Mouse (Mus musculus) forebrain, embryonic 12.5 days (tissue): Measurements from ENCODE around the gene Jpt1. TPM values are rescaled to one million over a fixed set of nuclear protein-coding genes. Genes with fewer than 3 reads are reported as not detected.
"Not testable (repeated sequence)": the region's sequence is repeated elsewhere in the genome, so short reads cannot be mapped to it uniquely, and the experiment has no call there.

Experiments
- ATAC-seq: fragments of 200-750 bp; cut with Nextera tagmentation; 2 replicates; pipeline ENCODE4 v1.8.0; 2017; ENCODE audit warnings: moderate TSS enrichment; ENCODE audit not compliant: low FRiP score
- H3K27ac ChIP-seq: fragments of 300-500 bp; sonication (generic); 2 replicates; pipeline ENCODE4 v1.5.1; 2016; ENCODE audit warnings: mild to moderate bottlenecking
- H3K27me3 ChIP-seq: fragments of 300-500 bp; sonication (generic); 2 replicates; pipeline ENCODE4 v1.6.1; 2016; ENCODE audit warnings: mild to moderate bottlenecking
- H3K36me3 ChIP-seq: fragments of 300-500 bp; sonication (generic); replicated peaks from 2 replicates; pipeline ENCODE4 v1.6.1; 2016; ENCODE audit warnings: mild to moderate bottlenecking
- H3K4me1 ChIP-seq: fragments of 300-500 bp; sonication (generic); 2 replicates; pipeline ENCODE4 v1.6.1; 2016
- H3K4me2 ChIP-seq: fragments of 300-500 bp; sonication (generic); 2 replicates; pipeline ENCODE4 v1.6.1; 2016; ENCODE audit warnings: mild to moderate bottlenecking, moderate library complexity
- H3K4me3 ChIP-seq: fragments of 300-500 bp; sonication (generic); replicated peaks from 2 replicates; pipeline ENCODE4 v1.5.1; 2016; ENCODE audit warnings: mild to moderate bottlenecking
- H3K9ac ChIP-seq: fragments of 300-500 bp; sonication (generic); 2 replicates; pipeline ENCODE4 v1.6.1; 2016; ENCODE audit warnings: mild to moderate bottlenecking
- H3K9me3 ChIP-seq: fragments of 300-500 bp; sonication (generic); 2 replicates; pipeline ENCODE4 v1.6.1; 2016
- WGBS: fragments of 180-500 bp; shearing (Covaris S2); methylation state at CpG from one replicate; pipeline ENCODE4 v1.1.7; 2016; 5-methylcytosine and 5-hydroxymethylcytosine counted together
- polyA plus RNA-seq: library from polyadenylated mRNA; unstranded; fragments of >200 nt; fragmentation: Nextera tagmentation; extraction: Ambion mirVana; gene quantifications from 2 replicates; pipeline ENCODE4 v1.2.1, GENCODE M21; 2016

The Jpt1 gene
- polyA plus RNA-seq, 1 experiment from 2014 or later, result 1,151 TPM

GRCm38 (mm10) chr11:115462243-115462891, 51.8 kb downstream of the Jpt1 start, which contains the start of gene Slc16a5:
Slc16a5 (plus strand) TSS chr11:115462474.
- H3K9ac ChIP-seq, result no peak within 1 kb of the TSS
- peaks cover 11% of the 10 kb centered on the region; the same call in 1 of the 2 replicates for H3K4me1 ChIP-seq
- WGBS, result 82% methylated on average over 16 of the region's 16 CpGs
- no peaks in the 10 kb centered on the region for H3K27me3 ChIP-seq
- no peaks in the 10 kb centered on the region for H3K36me3 ChIP-seq
- ATAC-seq, result no peak
- no peak within 1 kb of the TSS for H3K4me2 ChIP-seq
- H3K9me3 ChIP-seq, result no peaks in the 10 kb centered on the region
- no peak within 1 kb of the TSS for H3K4me3 ChIP-seq
- H3K27ac ChIP-seq, result no peak within 1 kb of the TSS

GRCm38 (mm10) chr11:115461846-115462242, 52.3 kb downstream of the Jpt1 start:
- Histone ChIP-seq H3K4me2 (no peak overlapping the region), H3K27ac (no peak overlapping the region), H3K27me3 (no peaks in the 10 kb centered on the region), H3K9ac (no peak overlapping the region), H3K4me1 (peaks cover 10% of the 10 kb centered on the region; the same call in 1 of the 2 replicates), H3K36me3 (no peaks in the 10 kb centered on the region), H3K4me3 (no peak overlapping the region), H3K9me3 (no peaks in the 10 kb centered on the region)
- no peak for ATAC-seq
- WGBS, result 76% methylated on average over 5 of the region's 5 CpGs

- Histone ChIP-seq H3K36me3 (no peaks in the 10 kb centered on the region), H3K9ac (no peak overlapping the region), H3K4me1 (peaks cover 10% of the 10 kb centered on the region; the same call in 1 of the 2 replicates), H3K4me2 (no peak overlapping the region), H3K27me3 (no peaks in the 10 kb centered on the region), H3K9me3 (no peaks in the 10 kb centered on the region), H3K27ac (no peak overlapping the region), H3K4me3 (no peak overlapping the region)
- WGBS, result 16% methylated on average over 8 of the region's 8 CpGs
- no peak for ATAC-seq
These were observed 53.2 kb downstream of the Jpt1 start for GRCm38 (mm10) chr11:115460976-115461375.

DNA sequence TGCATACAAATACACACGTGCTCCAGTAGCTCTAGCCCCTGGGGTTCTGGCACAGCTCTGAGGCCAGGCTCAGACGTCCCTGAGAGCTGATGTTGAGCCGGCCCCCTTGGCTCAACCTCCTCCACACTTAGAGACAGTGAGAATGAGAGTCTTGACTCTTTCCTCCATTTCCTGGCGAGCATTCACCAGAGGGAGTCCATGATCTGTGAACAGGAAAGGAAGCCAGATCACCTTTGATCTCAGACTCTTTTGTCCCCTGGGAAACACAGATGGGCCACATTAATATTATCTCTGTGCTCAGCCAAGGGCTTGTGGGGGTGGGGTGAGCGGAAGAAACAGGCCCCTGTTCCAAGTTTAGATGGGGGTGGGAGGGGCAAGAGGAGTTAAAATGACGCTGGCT, 56.8 kb downstream of the Jpt1 start:
- Histone ChIP-seq H3K4me2 (no peak overlapping the region), H3K27me3 (no peaks in the 10 kb centered on the region), H3K27ac (no peak overlapping the region), H3K4me1 (peaks cover 8% of the 10 kb centered on the region; the same call in 1 of the 2 replicates), H3K36me3 (no peaks in the 10 kb centered on the region), H3K4me3 (no peak overlapping the region), H3K9me3 (peaks cover 4% of the 10 kb centered on the region; the same call in 1 of the 2 replicates), H3K9ac (no peak overlapping the region)
- ATAC-seq, result no peak
- 46% methylated on average over 6 of the region's 6 CpGs for WGBS

DNA sequence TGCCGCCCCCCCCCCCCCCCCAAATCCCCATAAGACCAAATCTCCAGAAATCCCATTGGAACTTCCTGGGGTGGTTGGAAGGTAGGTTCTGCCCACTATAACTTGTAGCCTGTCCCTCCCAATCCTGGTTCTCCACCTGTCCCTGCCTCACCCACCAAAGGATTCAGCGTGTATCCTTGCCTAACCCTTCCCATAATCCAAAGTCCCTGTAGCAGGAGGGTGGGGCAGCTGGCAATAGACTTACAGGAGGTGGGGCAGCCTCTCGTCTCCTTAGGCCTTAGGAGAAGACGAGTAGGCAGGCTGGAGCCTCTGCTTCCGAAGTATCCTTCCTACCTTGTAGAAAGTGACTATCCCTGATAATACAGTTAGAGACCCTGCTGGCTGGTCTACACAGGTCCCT, 58.0 kb downstream of the Jpt1 start:
- Histone ChIP-seq H3K9me3 (peaks cover 4% of the 10 kb centered on the region; the same call in 1 of the 2 replicates), H3K9ac (no peak overlapping the region), H3K4me3 (no peak overlapping the region), H3K4me1 (peaks cover 6% of the 10 kb centered on the region; the same call in 1 of the 2 replicates), H3K4me2 (no peak overlapping the region), H3K27me3 (no peaks in the 10 kb centered on the region), H3K27ac (no peak overlapping the region), H3K36me3 (no peaks in the 10 kb centered on the region)
- 89% methylated on average over 5 of the region's 5 CpGs for WGBS
- ATAC-seq, result no peak

DNA sequence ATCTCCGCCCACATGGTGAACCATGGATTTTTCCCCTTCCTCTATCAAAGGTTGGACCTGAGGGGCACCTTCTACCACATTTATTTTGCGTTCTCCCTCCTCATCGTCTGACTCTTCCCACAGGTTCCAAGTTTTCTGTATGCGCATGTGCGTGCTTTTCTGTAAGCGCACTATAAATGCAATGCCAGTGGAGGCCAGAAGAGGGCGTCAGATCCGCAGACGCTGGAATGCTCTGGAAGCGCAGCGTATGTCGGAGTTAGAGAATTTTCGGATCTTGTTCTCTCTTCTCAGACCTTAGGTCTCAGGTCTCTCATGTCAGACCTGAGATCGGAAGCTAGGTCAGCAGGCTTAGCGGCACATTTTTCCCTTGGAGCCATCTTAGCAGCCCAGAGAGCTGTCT, 58.6 kb downstream of the Jpt1 start:
- H3K4me2 ChIP-seq, result no peak overlapping the region
- no peak for ATAC-seq
- H3K36me3 ChIP-seq, result no peaks in the 10 kb centered on the region
- H3K9me3 ChIP-seq, result peaks cover 4% of the 10 kb centered on the region; the same call in 1 of the 2 replicates
- 85% methylated on average over 15 of the region's 15 CpGs for WGBS
- H3K4me3 ChIP-seq, result no peak overlapping the region
- no peak overlapping the region for H3K27ac ChIP-seq
- peaks cover 6% of the 10 kb centered on the region; the same call in 1 of the 2 replicates for H3K4me1 ChIP-seq
- H3K27me3 ChIP-seq, result no peaks in the 10 kb centered on the region
- H3K9ac ChIP-seq, result no peak overlapping the region

GRCm38 (mm10) chr11:115454822-115455221, 59.4 kb downstream of the Jpt1 start:
- not testable (repeated sequence) for H3K4me2 ChIP-seq, H3K27ac ChIP-seq, H3K36me3 ChIP-seq, H3K9ac ChIP-seq, H3K4me3 ChIP-seq, H3K4me1 ChIP-seq, H3K9me3 ChIP-seq, H3K27me3 ChIP-seq, ATAC-seq
- 82% methylated on average over 6 of the region's 6 CpGs for WGBS

- no peak overlapping the region for H3K9ac ChIP-seq
- peaks cover 9% of the 10 kb centered on the region for H3K4me1 ChIP-seq
- no peaks in the 10 kb centered on the region for H3K36me3 ChIP-seq
- no peak overlapping the region for H3K4me2 ChIP-seq
- WGBS, result 63% methylated on average over 4 of the region's 4 CpGs
- H3K27ac ChIP-seq, result no peak overlapping the region
- H3K9me3 ChIP-seq, result peaks cover 4% of the 10 kb centered on the region; the same call in 1 of the 2 replicates
- H3K4me3 ChIP-seq, result no peak overlapping the region
- no peak for ATAC-seq
- H3K27me3 ChIP-seq, result no peaks in the 10 kb centered on the region
These were observed 60.9 kb downstream of the Jpt1 start for GRCm38 (mm10) chr11:115453306-115453705.

- no peak overlapping the region for H3K9ac ChIP-seq
- H3K27me3 ChIP-seq, result no peaks in the 10 kb centered on the region
- H3K9me3 ChIP-seq, result peaks cover 4% of the 10 kb centered on the region; the same call in 1 of the 2 replicates
- 85% methylated on average over 7 of the region's 7 CpGs for WGBS
- H3K4me1 ChIP-seq, result peaks cover 4% of the 10 kb centered on the region
- no peak overlapping the region for H3K4me3 ChIP-seq
- H3K36me3 ChIP-seq, result no peaks in the 10 kb centered on the region
- ATAC-seq, result no peak
- no peak overlapping the region for H3K27ac ChIP-seq
- H3K4me2 ChIP-seq, result no peak overlapping the region
These were observed 61.8 kb downstream of the Jpt1 start for GRCm38 (mm10) chr11:115452281-115452860.

DNA sequence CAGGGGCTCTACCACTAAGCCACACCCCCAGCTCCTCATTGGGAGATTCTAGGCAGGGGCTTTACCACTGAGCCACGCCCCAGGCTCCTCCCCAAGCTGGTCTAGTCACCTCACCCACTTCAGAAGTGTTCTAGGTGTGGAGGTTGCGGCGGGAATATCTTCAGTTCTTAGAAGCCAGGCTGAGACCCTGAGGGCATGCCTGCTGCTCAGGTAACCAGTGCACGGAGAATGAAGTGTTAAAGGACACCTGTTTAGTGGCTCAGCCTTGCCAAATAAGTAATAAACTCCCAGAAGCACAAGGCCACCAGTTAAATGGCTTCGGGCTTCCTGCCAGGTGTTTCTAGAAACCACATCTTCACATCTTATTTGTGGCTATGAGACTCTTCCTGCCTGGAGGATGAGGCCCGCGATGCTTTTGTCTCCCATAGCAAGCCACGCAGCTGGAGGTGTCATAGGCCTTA, 62.4 kb downstream of the Jpt1 start:
- Histone ChIP-seq H3K4me2 (no peak overlapping the region), H3K27ac (no peak overlapping the region), H3K27me3 (no peaks in the 10 kb centered on the region), H3K36me3 (no peaks in the 10 kb centered on the region), H3K4me3 (no peak overlapping the region), H3K4me1 (peaks cover 3% of the 10 kb centered on the region; the same call in 1 of the 2 replicates), H3K9me3 (peaks cover 4% of the 10 kb centered on the region; the same call in 1 of the 2 replicates), H3K9ac (no peak overlapping the region)
- WGBS, result 91% methylated on average over 8 of the region's 8 CpGs
- ATAC-seq, result no peak

- H3K4me2 ChIP-seq, result no peak overlapping the region
- H3K4me1 ChIP-seq, result peaks cover 3% of the 10 kb centered on the region; the same call in 1 of the 2 replicates
- 90% methylated on average over 7 of the region's 7 CpGs for whole genome bisulfite sequencing
- H3K4me3 ChIP-seq, result no peak overlapping the region
- H3K9me3 ChIP-seq, result peaks cover 2% of the 10 kb centered on the region; the same call in 1 of the 2 replicates
- H3K27ac ChIP-seq, result no peak overlapping the region
- no peaks in the 10 kb centered on the region for H3K36me3 ChIP-seq
- H3K9ac ChIP-seq, result no peak overlapping the region
- ATAC-seq, result no peak
- no peaks in the 10 kb centered on the region for H3K27me3 ChIP-seq
These were observed 64.0 kb downstream of the Jpt1 start for GRCm38 (mm10) chr11:115450176-115450575.

DNA sequence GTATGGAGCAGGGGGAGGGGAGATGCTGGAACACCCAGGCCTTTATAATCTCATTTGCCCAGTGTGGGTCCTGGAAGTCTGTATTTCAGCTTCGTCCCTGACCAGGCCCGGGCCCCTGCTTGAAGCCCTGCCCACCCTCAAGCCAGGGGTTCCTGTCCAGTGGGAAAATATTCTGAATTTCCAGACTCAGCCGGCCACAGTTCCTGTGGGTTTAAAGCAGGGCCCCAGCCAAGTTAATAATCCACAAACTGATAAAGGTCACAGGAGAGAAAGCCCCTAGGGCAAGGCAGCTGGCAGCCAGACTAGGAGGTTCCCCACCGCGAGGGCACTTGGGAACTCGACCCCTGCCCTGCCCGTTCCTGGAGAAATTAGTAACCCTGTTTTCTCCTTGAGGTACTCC, 65.2 kb downstream of the Jpt1 start:
- Histone ChIP-seq H3K27me3 (no peaks in the 10 kb centered on the region), H3K9me3 (no peaks in the 10 kb centered on the region), H3K9ac (no peak overlapping the region), H3K36me3 (no peaks in the 10 kb centered on the region), H3K4me3 (no peak overlapping the region), H3K4me2 (no peak overlapping the region), H3K4me1 (peaks cover 3% of the 10 kb centered on the region; the same call in 1 of the 2 replicates), H3K27ac (no peak overlapping the region)
- ATAC-seq, result no peak
- WGBS, result 73% methylated on average over 7 of the region's 7 CpGs
